ENCODE assay signal across 1 mouse cellular context in genomic region chr6:86665560-86666307, GRCm38 (mm10).
A peak's percentile ranks its signal among the peaks of the same experiment; 100 is the strongest.
TF ChIP-seq lines count a peak whose summit lies in the region.

No protein-coding gene starts in this region.

TF ChIP-seq in MEL, 35 proteins besides CTCF, POLR2A, EP300 and RAD21:
- TF ChIP-seq TAL1 (IDR thresholded peaks at IDR 0.05; ENCODE audit: low read length) (peak; percentile 49; the same call in 1 of the 2 replicates), BHLHE40 (IDR thresholded peaks at IDR 0.05; ENCODE audit: borderline replicate concordance, low read depth, low read length) (peak; percentile 95), HCFC1 (IDR thresholded peaks at IDR 0.05; ENCODE audit: low read depth, low read length) (no peak), ZMIZ1 (IDR thresholded peaks at IDR 0.05; ENCODE audit: low read depth, low read length) (0 out of 2 replicates have a peak, but pooled peaks have one; percentile 28), NELFE (IDR thresholded peaks at IDR 0.05; ENCODE audit: low read depth, low read length) (peak; percentile 65), SIN3A (IDR thresholded peaks at IDR 0.05; ENCODE audit: low read length) (peak; percentile 90), POLR2AphosphoS5 (IDR thresholded peaks at IDR 0.05; ENCODE audit: borderline replicate concordance, low read depth, low read length) (no peak), ETS1 (IDR thresholded peaks at IDR 0.05; ENCODE audit: low read depth, low read length) (peak; percentile 75), TBP (IDR thresholded peaks at IDR 0.05; ENCODE audit: low read depth, low read length) (peak; percentile 89), ZNF384 (IDR thresholded peaks at IDR 0.05; ENCODE audit: low read depth, low read length) (0 out of 2 replicates have a peak, but pooled peaks have one; percentile 29), MXI1 (IDR thresholded peaks at IDR 0.05; ENCODE audit: low read depth, low read length) (peak; percentile 92), MAFK (IDR thresholded peaks at IDR 0.05; ENCODE audit: borderline replicate concordance, low read depth, low read length) (0 out of 2 replicates have a peak, but pooled peaks have one; percentile 42), TCF12 (IDR thresholded peaks at IDR 0.05; ENCODE audit: low read depth, low read length) (peak; percentile 52; the same call in 1 of the 2 replicates), KAT2A (conservative IDR thresholded peaks at IDR 0.05; ENCODE audit: low read depth, low read length) (no peak), MAZ (IDR thresholded peaks at IDR 0.05; ENCODE audit: low read depth, low read length) (no peak; the same call in 1 of the 2 replicates), MYB (IDR thresholded peaks at IDR 0.05; ENCODE audit: low read depth, low read length) (0 out of 2 replicates have a peak, but pooled peaks have one; percentile 38), ZKSCAN1 (IDR thresholded peaks at IDR 0.05; ENCODE audit: low read depth, low read length) (0 out of 2 replicates have a peak, but pooled peaks have one; percentile 12), JUND (IDR thresholded peaks at IDR 0.05; ENCODE audit: low read depth, low read length) (no peak), GABPA (IDR thresholded peaks at IDR 0.05; ENCODE audit: low read depth, low read length) (no peak), E2F4 (IDR thresholded peaks at IDR 0.05; ENCODE audit: borderline replicate concordance, low read depth, low read length) (no peak), ELF1 (IDR thresholded peaks at IDR 0.05; ENCODE audit: low read depth, low read length) (no peak), MYC (IDR thresholded peaks at IDR 0.05; ENCODE audit: low read depth, low read length) (peak; percentile 96), GATA1 (IDR thresholded peaks at IDR 0.05; ENCODE audit: low read depth, low read length) (peak; percentile 60), RCOR1 (IDR thresholded peaks at IDR 0.05; ENCODE audit: low read depth, low read length) (peak; percentile 61), UBTF (IDR thresholded peaks at IDR 0.05; ENCODE audit: borderline replicate concordance, insufficient read depth, low read depth, low read length) (no peak), SMC3 (IDR thresholded peaks at IDR 0.05; ENCODE audit: low read depth, low read length) (peak; percentile 36), NRF1 (IDR thresholded peaks at IDR 0.05; ENCODE audit: insufficient read depth, low read depth, low read length, poor library complexity, severe bottlenecking) (no peak), MAX (IDR thresholded peaks at IDR 0.05; ENCODE audit: low read length) (peak; percentile 91), CHD1 (IDR thresholded peaks at IDR 0.05; ENCODE audit: low read depth, low read length) (peak; percentile 25; the same call in 1 of the 2 replicates), USF2 (IDR thresholded peaks at IDR 0.05; ENCODE audit: borderline replicate concordance in 1 of 2, insufficient read depth in 1 of 2, low read depth in 1 of 2, low read length in 2 of 2) (no peak), POLR2AphosphoS2 (IDR thresholded peaks at IDR 0.05; ENCODE audit: low read length) (peak; percentile 26; the same call in 1 of the 2 replicates), MEF2A (IDR thresholded peaks at IDR 0.05; ENCODE audit: extremely low read depth, insufficient replicate concordance, low read depth, low read length, poor library complexity, severe bottlenecking) (no peak), ZC3H11A (IDR thresholded peaks at IDR 0.05; ENCODE audit: low read depth, low read length) (no peak), USF1 (IDR thresholded peaks at IDR 0.05; ENCODE audit: low read depth, low read length) (no peak), CHD2 (IDR thresholded peaks at IDR 0.05; ENCODE audit: low read length) (no peak)
